Mouse (Mus musculus): ENCODE data around the gene 4931414P19Rik.
"Not testable (repeated sequence)": the region's sequence is repeated elsewhere in the genome, so short reads cannot be mapped to it uniquely, and the experiment has no call there.

Gene 4931414P19Rik

DNA sequence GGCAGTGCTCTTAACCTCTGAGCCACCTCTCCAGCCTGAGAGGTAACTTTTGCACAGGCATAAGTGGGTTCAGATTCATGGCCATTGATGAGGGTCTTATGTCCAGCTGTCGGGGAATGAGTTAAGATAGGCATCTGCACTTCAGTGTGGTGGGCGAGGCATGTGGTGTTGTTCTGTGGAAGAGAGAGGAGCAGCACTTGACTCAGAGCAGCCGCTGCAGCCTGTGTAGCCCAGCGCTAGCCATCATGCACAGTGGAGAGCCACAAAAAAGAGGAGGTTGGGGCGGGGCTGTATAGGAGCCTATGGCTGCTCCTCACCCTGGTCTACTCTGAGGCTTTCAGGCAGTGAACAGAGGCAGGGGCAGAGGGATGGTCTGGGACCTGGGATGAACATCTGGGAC is 22.3 kb upstream of the 4931414P19Rik start:
- no peak for DNase-seq (ENCODE audit: low read depth, low spot score)

GRCm38 (mm10) chr14:54624976-54625375 is 19.2 kb upstream of the 4931414P19Rik start:
- no peak for DNase-seq (ENCODE audit: low read depth, low spot score)

DNA sequence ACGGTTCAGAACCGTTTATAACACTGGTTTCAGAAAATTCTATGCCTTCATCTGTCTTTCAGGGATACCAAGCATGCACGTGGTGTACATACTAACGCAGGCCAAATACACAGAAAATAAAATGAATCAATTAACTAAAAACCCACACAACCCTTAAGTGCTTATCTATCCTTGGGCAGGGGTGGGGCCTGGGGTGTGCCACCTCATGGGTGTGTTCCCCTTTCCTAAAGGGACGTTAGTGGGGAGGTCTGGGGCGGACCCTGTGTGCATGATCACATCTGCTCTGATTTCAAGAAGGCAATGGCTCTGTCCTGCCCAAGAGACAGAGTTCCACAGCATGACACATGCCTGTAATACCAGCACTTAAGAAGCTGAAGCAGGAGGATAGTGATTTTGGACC is 17.5 kb upstream of the 4931414P19Rik start:
- no peak for DNase-seq (ENCODE audit: low read depth, low spot score)

GRCm38 (mm10) chr14:54621133-54621532 is 15.3 kb upstream of the 4931414P19Rik start, which contains the start of gene Psmb11:
Psmb11 (plus strand) TSS chr14:54621433.
- DNase-seq (ENCODE audit: low read depth, low spot score): no peak

DNA sequence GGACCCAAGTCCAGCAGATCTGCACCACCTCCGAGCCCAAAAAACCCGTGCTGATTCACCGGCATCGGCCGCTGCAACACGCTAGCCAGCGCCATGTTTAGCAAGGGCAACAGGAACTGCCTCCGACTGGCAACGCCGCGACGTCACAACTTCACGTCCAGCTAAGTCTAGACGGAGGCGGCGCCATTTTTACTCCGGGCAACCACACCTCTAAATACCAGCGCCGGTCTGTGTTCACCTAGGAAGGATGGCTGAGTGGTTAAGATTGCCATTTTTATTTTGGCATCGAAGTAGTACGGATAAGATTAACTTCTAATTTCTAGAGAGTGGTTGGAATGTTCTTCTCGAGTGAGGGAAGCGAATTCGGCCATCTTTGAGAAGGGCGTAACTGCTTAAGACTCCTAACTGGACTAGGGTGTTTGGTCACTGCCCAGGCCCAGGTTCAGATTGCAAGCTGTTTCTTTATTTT is 12.1 kb upstream of the 4931414P19Rik start, which contains the start of gene Psmb5:
Psmb5 (minus strand) TSS at position 126 of the 469 bp plus-strand sequence.
- peak; percentile 94 for DNase-seq (ENCODE audit: low read depth, low spot score)

- DNase-seq (ENCODE audit: low read depth, low spot score): peak; percentile 54
Measured at GRCm38 (mm10) chr14:54617152-54617896, 11.5 kb upstream of the 4931414P19Rik start.

DNA sequence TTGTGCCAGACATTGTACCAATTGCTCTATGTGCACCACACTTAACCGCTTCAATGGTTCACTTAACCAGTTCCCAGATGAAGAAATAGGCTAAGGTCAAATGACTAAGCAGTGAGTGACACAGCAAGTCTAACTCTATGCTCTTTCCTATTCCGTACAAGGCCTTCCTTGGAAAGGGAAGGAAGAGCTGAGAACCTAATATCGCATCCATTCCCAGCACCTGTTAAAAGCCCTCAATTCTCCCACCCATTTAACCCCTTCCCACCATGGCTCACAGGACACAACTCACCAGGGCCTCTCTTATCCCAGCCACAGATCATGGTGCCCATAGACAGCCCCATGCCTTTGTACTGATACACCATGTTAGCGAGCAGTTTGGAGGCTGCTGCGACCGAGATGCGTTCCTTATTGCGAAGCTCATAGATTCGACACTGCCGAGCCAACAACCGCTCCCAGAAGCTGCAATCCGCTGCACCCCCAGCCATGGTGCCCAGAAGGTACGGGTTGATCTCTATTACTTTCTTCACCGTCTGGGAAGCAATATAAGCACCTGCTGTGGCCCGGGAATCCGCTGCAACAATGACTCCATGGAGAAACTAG is 10.5 kb upstream of the 4931414P19Rik start:
- no peak for DNase-seq (ENCODE audit: low read depth, low spot score)

DNA sequence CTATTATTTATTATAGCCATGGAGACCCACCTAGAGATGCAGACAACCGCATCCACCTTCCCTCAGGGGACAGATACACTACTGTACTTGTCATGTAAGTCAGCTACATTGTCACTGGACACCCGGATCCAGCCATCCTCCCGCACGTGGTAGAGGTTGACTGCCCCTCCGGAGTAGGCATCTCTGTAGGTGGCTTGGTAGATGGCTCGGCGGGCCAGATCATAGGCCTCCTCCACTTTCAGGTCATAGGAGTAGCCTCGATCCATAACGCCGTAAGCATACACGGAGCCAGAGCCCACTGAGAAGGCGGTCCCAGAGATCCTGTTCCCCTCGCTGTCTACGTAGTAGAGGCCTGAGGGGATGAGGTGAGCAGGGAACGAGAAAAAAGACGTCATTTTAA is 8.3 kb upstream of the 4931414P19Rik start:
- not testable (repeated sequence) for DNase-seq (ENCODE audit: low read depth, low spot score)

DNA sequence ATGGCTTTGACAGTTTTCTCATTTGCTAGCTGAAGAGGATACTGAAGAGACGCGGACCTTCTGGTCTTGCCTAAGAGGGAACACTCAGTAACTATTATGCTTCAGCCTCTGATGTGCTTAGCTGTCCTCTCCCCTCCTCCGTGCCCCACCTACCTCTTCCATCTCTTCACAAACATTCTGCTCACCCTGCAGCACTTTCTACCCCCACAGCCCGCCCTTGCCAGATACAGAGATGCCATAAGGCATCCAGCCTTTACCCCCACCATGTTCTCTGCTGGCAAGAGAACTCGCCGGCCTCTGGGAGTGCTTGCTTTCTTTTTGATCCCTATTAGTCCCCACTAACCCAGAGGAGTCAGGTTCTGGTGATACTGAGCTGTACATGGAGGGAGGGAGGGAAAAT is 4.9 kb upstream of the 4931414P19Rik start:
- DNase-seq (ENCODE audit: low read depth, low spot score): no peak

GRCm38 (mm10) chr14:54609962-54610361 is 4.2 kb upstream of the 4931414P19Rik start:
- DNase-seq (ENCODE audit: low read depth, low spot score): peak; percentile 72

DNA sequence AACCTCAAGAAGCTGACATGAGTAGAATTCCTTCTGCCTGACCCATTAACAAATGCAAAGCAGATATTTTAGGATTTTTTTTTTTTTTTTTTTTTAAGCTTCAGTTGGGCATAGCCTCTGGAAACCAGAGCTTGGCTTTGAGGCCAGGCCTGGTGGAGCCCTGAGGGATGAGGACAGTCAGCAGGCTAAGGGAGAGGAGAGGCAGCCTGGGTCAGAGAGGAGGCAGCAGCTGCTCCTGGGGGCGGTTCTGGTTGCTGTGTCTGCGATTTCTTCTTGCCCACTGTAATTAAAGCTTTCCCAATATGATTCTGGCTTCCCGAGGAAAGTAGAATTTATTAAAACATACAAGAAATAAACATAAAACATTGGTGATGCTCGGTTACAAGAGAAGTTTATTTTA is 3.5 kb upstream of the 4931414P19Rik start:
- no peak for DNase-seq (ENCODE audit: low read depth, low spot score)

DNA sequence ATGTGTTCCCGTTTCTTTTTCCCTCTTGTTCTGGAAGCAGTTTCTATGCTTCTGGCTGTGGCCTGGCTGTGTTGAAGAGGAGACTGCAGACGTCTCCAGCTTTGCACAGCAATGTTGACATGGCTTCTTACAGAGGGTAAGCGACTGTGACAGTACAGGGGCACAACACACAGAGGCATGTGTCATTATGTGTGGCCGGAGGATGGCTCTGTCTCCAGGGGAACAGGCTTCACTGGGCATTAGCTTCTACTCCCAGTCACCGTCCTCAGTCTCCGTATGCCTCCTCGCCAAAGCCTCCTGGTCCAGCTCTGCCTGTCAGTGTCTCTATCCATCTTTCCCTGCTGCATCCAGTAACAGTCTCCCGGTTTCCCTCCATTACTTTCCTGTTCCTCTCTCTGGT is 1.4 kb upstream of the 4931414P19Rik start:
- DNase-seq (ENCODE audit: low read depth, low spot score): no peak

- no peak for DNase-seq (ENCODE audit: low read depth, low spot score)
Measured at GRCm38 (mm10) chr14:54603686-54604085, 2.1 kb downstream of the 4931414P19Rik start.

GRCm38 (mm10) chr14:54603038-54603654 is 2.6 kb downstream of the 4931414P19Rik start:
- DNase-seq (ENCODE audit: low read depth, low spot score): peak; percentile 98

GRCm38 (mm10) chr14:54602613-54603012 is 3.2 kb downstream of the 4931414P19Rik start:
- no peak for DNase-seq (ENCODE audit: low read depth, low spot score)

- no peak for DNase-seq (ENCODE audit: low read depth, low spot score)
Measured at GRCm38 (mm10) chr14:54601601-54602000, 4.2 kb downstream of the 4931414P19Rik start.

DNA sequence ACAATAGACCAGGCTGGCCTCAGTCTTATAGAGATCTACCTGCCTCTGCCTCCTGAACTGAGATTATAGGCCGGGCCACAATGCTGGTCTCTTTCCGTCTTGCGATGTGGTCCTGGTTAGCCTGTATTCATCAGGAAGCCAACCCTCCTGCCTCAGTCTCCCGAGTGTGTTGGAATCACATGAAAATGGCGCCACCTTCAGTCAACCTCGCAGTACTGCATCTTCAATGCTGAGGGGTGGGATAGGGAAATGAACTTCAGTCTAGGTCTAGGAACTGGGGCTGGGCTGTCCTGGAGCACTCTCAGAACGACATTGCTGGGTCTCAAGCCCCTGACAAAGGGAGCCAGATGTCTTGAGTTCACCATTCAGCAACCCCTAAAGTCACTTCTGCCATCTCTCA is 8.7 kb downstream of the 4931414P19Rik start:
- peak; percentile 66 for DNase-seq (ENCODE audit: low read depth, low spot score)

DNA sequence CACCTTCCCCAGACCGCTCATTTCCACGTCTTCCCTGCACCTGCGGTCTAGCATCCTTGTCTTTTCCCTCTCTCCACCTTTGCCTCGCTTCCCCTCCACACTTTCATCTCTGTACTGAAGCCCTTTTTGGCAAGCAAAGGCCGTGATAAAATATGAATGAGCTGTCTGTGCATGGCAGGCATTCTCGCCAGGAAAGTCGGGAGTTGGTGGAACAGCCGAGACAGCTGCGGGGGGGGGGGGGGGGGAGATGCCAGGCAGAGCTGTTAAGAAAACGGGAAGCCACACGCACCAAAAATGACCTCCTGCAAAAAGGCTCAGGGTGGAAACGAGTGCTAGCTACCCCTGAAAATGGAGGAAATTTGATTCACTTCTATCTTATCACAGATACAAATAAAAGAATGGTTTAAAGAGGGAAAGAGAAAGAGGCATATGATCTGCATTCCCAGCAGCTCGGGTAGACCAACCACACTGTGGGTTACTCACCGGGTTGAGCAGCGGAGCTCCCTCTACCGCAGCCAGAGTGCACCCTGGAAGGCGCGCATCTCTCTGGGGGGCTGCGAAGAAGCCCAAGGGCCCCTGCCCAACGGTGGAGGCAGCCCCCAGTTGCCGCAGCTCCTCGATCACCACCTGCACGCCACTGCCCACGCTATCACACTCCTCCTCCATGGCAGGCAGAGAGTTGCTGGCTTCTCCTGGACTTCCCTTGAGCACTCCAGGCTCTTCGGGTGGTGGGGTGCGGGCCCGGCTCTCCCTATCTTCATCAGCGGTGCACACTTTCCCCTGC is 11.0 kb downstream of the 4931414P19Rik start:
- DNase-seq (ENCODE audit: low read depth, low spot score): no peak

GRCm38 (mm10) chr14:54594055-54594454 is 11.7 kb downstream of the 4931414P19Rik start:
- DNase-seq (ENCODE audit: low read depth, low spot score): peak; percentile 26

DNA sequence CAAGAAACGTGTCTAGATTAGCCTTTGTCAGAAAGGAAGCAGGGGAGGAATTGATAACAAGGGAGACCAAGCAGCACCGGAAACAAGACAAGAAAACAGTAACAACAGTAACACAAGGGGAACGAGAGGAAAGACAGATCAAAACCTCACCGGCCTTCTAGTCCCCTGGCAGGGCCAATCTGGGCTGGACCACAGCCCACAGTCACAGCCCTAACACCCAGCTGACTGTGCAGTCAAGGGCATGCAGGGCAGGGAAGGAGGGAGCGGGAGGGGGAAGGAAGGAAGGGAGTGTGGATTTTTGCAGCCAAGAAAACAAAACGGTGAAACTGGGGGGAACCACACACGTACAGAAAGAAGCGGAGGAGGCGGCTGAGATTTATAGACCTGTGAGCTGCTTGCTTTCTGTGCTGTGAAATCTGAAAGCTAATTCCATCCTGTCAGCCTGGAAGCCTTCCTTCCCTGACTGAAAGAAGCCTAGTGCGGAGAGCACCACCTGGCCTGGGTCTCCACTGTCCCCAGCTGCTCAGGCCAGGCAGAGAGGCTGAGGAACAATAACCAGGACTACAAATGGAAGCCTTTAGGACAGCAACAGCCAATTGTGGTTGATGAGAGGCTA is 13.4 kb downstream of the 4931414P19Rik start:
- DNase-seq (ENCODE audit: low read depth, low spot score): no peak

DNA sequence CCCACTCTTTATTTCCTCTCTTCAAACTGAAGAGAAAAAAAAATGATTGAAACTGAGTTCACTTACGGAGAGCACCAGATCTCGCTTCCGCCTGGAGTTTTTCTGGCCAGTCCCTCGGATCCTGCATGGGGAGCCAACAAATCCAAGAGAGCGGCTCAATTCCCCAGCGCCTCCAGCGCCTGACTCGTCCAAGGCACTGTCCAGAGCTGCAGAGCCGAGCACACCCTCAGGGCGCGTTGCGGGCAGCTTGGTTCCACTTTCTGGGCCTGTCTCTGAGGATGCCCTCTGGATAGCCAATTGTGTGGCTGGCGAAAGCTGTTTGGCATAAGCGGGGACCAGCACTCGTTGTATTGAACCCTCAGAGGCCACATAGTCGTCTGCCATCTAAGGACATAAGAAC is 14.7 kb downstream of the 4931414P19Rik start:
- DNase-seq (ENCODE audit: low read depth, low spot score): no peak

All from CD4-positive, CD25-positive, alpha-beta regulatory T cell, adult 2 months (primary cell).